Mouse (Mus musculus): ENCODE data around the gene Tchhl1. TPM values are rescaled to one million over a fixed set of nuclear protein-coding genes. Genes with fewer than 3 reads are reported as not detected.
"Not testable (repeated sequence)": the region's sequence is repeated elsewhere in the genome, so short reads cannot be mapped to it uniquely, and the experiment has no call there.

Gene Tchhl1
- polyA plus RNA-seq, 1 experiment from 2014 or later = not detected

DNA sequence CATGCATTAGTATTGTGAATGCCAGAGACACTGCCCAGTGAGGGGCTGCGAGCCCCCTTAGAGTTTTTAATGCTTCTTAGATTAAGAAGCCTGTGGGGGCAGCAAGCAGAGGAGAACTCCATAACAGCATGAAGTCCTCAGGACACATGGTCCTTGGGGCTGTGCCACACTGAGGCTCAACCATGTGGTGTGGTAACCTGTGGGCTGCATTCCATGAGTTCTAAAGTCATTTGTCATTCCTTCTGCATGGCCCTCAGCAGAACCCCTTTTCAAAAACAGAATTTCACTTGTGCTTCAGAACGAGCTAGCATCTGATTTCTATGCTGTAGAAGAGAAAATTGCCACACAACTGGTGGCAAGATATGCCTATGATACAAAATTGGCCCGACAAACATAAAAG lies 23.6 kb downstream of the Tchhl1 start:
- no peaks in the 10 kb centered on the region for H3K27me3 ChIP-seq (ENCODE audit: control insufficient read depth, insufficient read depth, low read length)
- ATAC-seq (ENCODE audit: insufficient number of reproducible peaks, low FRiP score, low TSS enrichment, low read depth) (no peak), DNase-seq (ENCODE audit: low spot score) (no peak)
- no peaks in the 10 kb centered on the region for H3K4me1 ChIP-seq (ENCODE audit: control insufficient read depth, insufficient read depth, low read length)
- 76% methylated on average over 3 of the region's 3 CpGs for WGBS
- H3K4me3 ChIP-seq (ENCODE audit: low read depth, low read length) = no peak overlapping the region
- no peaks in the 10 kb centered on the region for H3K36me3 ChIP-seq (ENCODE audit: control insufficient read depth, insufficient read depth, low read length)
- no peak overlapping the region for H3K27ac ChIP-seq (replicated peaks; ENCODE audit: low read depth, low read length)
- H3K9me3 ChIP-seq (ENCODE audit: control insufficient read depth, low read length) = no peaks in the 10 kb centered on the region
- H3K9ac ChIP-seq (ENCODE audit: low read length) = no peak overlapping the region
- H3K4me2 ChIP-seq (ENCODE audit: low read depth, severe bottlenecking) = no peak overlapping the region

DNA sequence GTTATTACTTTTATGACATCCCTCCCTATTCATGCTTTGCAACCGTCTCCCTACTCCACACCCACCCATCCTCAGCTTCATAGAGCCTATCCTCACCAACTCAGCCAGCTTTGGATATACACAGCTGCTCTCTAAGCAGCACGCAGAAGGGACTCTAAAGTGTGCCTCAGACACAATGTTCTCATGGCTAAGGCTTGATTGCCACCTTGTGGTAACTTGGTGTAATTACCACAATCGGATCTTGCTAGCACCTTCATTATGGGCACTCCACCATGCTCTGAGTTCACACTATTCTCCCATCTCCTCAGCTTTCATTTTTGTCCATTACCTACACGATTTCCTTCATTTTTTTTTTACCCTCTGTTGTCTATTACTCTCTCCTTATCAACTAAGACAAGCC lies 25.4 kb downstream of the Tchhl1 start:
- H3K36me3 ChIP-seq (ENCODE audit: control insufficient read depth, insufficient read depth, low read length) = no peaks in the 10 kb centered on the region
- no peak overlapping the region for H3K27ac ChIP-seq (replicated peaks; ENCODE audit: low read depth, low read length)
- ATAC-seq (ENCODE audit: insufficient number of reproducible peaks, low FRiP score, low TSS enrichment, low read depth) (peak; percentile 82), DNase-seq (ENCODE audit: low spot score) (peak; percentile 60)
- no peak overlapping the region for H3K4me2 ChIP-seq (ENCODE audit: low read depth, severe bottlenecking)
- H3K4me3 ChIP-seq (ENCODE audit: low read depth, low read length) = no peak overlapping the region
- H3K4me1 ChIP-seq (ENCODE audit: control insufficient read depth, insufficient read depth, low read length) = no peaks in the 10 kb centered on the region
- H3K9me3 ChIP-seq (ENCODE audit: control insufficient read depth, low read length) = no peaks in the 10 kb centered on the region
- H3K9ac ChIP-seq (ENCODE audit: low read length) = no peak overlapping the region
- no peaks in the 10 kb centered on the region for H3K27me3 ChIP-seq (ENCODE audit: control insufficient read depth, insufficient read depth, low read length)
- under 1% methylated on average over 4 of the region's 4 CpGs for WGBS

DNA sequence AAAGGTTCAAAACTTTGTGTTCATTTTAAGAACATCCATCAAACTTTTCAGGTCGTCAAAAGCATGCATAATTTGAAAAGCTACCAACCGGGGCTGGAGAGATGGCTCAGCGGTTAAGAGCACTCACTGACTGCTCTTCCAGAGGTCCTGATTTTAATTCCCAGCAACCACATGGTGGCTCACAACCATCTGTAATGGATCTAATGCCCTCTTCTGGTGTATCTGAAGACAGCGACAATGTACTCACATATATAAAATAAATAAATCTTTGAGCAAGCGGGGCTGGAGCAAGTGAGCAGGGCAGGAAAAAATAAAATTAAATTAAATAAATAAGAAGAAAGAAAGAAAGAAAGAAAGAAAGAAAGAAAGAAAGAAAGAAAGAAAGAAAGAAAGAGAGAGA lies 26.2 kb downstream of the Tchhl1 start:
- ATAC-seq (ENCODE audit: insufficient number of reproducible peaks, low FRiP score, low TSS enrichment, low read depth) = not testable (repeated sequence)
- 28% methylated on average over 5 of the region's 5 CpGs for WGBS

DNA sequence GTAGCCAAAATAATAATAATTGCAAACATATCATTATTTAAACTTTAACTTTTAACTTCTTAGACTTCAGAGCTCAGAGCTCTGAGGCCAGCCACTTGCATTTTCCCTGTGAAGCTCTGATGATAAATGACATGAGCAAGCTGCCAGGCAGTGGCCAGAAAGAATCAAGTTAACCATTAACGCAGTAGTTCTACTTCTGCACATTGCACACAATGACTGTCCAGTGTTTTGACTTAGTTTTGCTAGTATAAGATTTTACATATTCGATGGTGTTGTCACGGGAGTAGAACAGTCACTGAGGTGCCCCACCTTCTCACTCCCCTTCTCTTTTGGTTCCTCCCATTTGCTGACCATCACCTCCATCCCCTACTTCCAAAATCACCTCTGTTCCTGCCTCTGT lies 28.6 kb downstream of the Tchhl1 start:
- WGBS = 84% methylated on average over 3 of the region's 3 CpGs
- no peak overlapping the region for H3K4me2 ChIP-seq (ENCODE audit: low read depth, severe bottlenecking)
- no peak overlapping the region for H3K9ac ChIP-seq (ENCODE audit: low read length)
- no peak for DNase-seq (ENCODE audit: low spot score)
- no peaks in the 10 kb centered on the region for H3K9me3 ChIP-seq (ENCODE audit: control insufficient read depth, low read length)
- no peak for ATAC-seq (ENCODE audit: insufficient number of reproducible peaks, low FRiP score, low TSS enrichment, low read depth)
- no peaks in the 10 kb centered on the region for H3K4me1 ChIP-seq (ENCODE audit: control insufficient read depth, insufficient read depth, low read length)
- H3K27ac ChIP-seq (replicated peaks; ENCODE audit: low read depth, low read length) = no peak overlapping the region
- H3K4me3 ChIP-seq (ENCODE audit: low read depth, low read length) = no peak overlapping the region
- H3K27me3 ChIP-seq (ENCODE audit: control insufficient read depth, insufficient read depth, low read length) = no peaks in the 10 kb centered on the region
- no peaks in the 10 kb centered on the region for H3K36me3 ChIP-seq (ENCODE audit: control insufficient read depth, insufficient read depth, low read length)

More for the DNA sequence above, 26.2 kb downstream of the Tchhl1 start:
- H3K4me1 ChIP-seq (ENCODE audit: control insufficient read depth, insufficient read depth, low read length); H3K9me3 ChIP-seq (ENCODE audit: control insufficient read depth, low read length); H3K4me3 ChIP-seq (ENCODE audit: low read depth, low read length); H3K27ac ChIP-seq (replicated peaks; ENCODE audit: low read depth, low read length); DNase-seq (ENCODE audit: low spot score); H3K36me3 ChIP-seq (ENCODE audit: control insufficient read depth, insufficient read depth, low read length); H3K9ac ChIP-seq (ENCODE audit: low read length); H3K4me2 ChIP-seq (ENCODE audit: low read depth, severe bottlenecking); H3K27me3 ChIP-seq (ENCODE audit: control insufficient read depth, insufficient read depth, low read length): not testable (repeated sequence)

DNA sequence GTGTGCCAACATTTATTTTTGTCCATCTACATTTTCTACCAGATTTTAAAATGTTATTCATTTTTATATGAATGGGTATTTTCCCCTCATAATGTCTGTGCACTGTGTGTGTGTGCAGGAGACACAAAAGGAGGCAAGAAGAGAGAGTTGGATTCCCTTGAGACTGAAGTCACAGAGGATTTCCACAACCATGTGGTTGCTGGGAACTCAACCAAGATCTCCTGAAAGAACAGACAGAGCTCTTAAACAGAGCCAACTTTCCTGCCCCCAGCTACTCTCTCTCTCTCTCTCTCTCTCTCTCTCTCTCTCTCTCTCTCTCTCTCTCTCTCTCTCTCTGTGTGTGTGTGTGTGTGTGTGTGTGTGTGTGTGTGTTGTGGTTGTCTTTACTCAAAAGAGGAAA lies 30.6 kb downstream of the Tchhl1 start:
- H3K27ac ChIP-seq (replicated peaks; ENCODE audit: low read depth, low read length) = no peak overlapping the region
- ATAC-seq (ENCODE audit: insufficient number of reproducible peaks, low FRiP score, low TSS enrichment, low read depth) (no peak), DNase-seq (ENCODE audit: low spot score) (no peak)
- H3K36me3 ChIP-seq (ENCODE audit: control insufficient read depth, insufficient read depth, low read length) = no peaks in the 10 kb centered on the region
- H3K4me2 ChIP-seq (ENCODE audit: low read depth, severe bottlenecking) = no peak overlapping the region
- no peak overlapping the region for H3K4me3 ChIP-seq (ENCODE audit: low read depth, low read length)
- no peaks in the 10 kb centered on the region for H3K9me3 ChIP-seq (ENCODE audit: control insufficient read depth, low read length)
- no peaks in the 10 kb centered on the region for H3K27me3 ChIP-seq (ENCODE audit: control insufficient read depth, insufficient read depth, low read length)
- H3K4me1 ChIP-seq (ENCODE audit: control insufficient read depth, insufficient read depth, low read length) = no peaks in the 10 kb centered on the region
- no peak overlapping the region for H3K9ac ChIP-seq (ENCODE audit: low read length)

DNA sequence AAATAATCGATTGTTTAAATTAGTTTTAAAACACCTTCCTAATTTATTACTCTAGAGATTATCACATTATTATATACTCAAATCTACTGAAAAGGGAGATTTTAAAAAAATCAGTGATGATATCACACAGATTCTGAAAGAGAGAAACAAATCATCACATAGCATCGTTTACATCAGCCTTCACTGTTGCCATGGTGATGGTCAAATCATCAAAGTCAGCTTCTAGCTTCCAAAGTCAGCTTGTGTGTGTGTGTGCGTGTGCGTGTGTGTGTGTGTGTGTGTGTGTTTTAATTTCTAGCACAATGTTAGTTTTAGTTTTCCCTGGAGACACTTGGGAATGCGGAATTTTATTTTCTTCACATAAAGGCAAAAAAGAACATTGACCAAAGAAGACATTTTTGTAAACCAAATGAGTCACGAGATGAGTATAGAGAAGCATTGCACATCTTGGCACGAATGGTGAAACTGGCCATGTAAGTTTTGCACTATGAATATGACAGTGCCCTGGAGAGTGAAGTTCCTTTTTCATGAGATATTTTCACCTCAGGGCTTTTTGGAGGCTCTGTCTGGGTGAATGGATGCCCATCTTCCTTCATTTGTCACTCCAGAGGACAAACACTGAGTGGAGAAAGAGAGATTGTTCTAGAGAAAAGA lies 36.1 kb downstream of the Tchhl1 start:
- WGBS = 87% methylated on average over 7 of the region's 7 CpGs
- H3K4me2 ChIP-seq (ENCODE audit: low read depth, severe bottlenecking) = no peak overlapping the region
- H3K27me3 ChIP-seq (ENCODE audit: control insufficient read depth, insufficient read depth, low read length) = no peaks in the 10 kb centered on the region
- H3K4me1 ChIP-seq (ENCODE audit: control insufficient read depth, insufficient read depth, low read length) = no peaks in the 10 kb centered on the region
- no peaks in the 10 kb centered on the region for H3K36me3 ChIP-seq (ENCODE audit: control insufficient read depth, insufficient read depth, low read length)
- DNase-seq (ENCODE audit: low spot score) (no peak), ATAC-seq (ENCODE audit: insufficient number of reproducible peaks, low FRiP score, low TSS enrichment, low read depth) (no peak)
- H3K4me3 ChIP-seq (ENCODE audit: low read depth, low read length) = no peak overlapping the region
- H3K9me3 ChIP-seq (ENCODE audit: control insufficient read depth, low read length) = no peaks in the 10 kb centered on the region
- no peak overlapping the region for H3K27ac ChIP-seq (replicated peaks; ENCODE audit: low read depth, low read length)
- no peak overlapping the region for H3K9ac ChIP-seq (ENCODE audit: low read length)

DNA sequence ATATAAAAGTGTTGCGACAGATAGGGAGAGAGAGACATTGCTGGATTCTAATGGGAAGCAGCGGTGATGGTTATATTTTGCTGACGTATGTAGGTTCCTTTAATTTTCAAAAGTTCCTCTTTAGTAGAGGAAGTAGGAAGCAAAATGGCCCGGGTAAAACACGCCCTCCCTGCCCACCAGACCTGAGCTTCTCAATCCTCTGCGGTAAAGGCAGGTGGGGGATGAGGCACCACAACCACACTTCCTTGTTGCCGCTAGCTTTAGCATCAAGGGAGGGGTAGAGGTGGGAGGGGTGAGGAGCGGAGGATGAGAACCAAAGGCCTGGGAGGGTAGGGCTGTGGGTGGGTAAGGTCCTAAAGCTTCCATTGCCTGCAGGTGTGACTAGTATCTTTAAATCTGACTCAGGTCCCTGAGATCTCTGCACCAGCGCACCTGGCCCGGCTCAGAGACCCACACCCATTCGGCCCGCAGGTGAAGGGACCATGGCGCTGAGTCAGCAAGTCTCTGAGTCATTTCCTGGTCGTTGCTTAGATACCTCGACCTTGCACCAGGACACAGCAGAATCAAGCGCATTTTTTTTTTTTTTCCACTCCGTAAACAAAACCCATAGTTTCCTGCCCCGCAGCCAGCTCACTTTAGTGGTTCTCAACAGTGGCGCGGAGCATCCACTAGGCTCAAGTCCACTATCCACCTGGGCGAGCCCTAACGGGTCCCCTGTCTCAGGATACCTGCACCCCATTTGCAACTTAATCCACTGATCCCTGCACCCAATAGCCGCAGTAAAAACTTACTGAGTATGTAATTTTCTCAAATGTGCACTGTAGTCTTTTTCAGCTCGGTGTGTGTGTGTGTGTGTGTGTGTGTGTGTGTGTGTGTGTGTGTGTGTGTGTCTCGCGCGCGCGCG lies 37.7 kb downstream of the Tchhl1 start:
- no peak overlapping the region for H3K27ac ChIP-seq (replicated peaks; ENCODE audit: low read depth, low read length)
- 29% methylated on average over 30 of the region's 30 CpGs for WGBS
- no peak overlapping the region for H3K4me3 ChIP-seq (ENCODE audit: low read depth, low read length)

DNA sequence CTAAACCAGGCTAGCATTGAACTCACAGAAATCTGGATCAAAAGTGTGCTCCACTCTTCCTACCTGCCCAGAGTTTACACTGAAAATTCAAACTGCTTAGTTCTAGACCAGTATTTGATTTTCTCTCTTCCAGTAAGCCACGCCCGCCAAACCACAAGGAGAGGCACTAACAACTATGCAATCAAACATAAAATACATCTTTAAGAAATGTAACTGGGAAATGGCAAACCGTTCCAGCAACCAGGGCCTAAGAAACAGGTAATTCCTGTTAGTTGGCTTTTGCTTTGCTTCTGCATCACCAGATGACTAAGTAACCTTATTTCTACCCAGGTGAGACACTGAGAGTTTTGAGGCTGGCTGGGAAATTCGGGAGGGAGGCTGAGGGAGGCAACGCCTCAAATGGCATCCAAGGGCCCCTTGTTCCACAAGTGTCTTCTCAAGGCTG lies 38.3 kb downstream of the Tchhl1 start:
- no peak overlapping the region for H3K27ac ChIP-seq (replicated peaks; ENCODE audit: low read depth, low read length)
- 77% methylated on average over 5 of the region's 5 CpGs for WGBS

More for the DNA sequence above, 37.7 kb downstream of the Tchhl1 start:
- Histone ChIP-seq H3K4me1 (ENCODE audit: control insufficient read depth, insufficient read depth, low read length) (no peaks in the 10 kb centered on the region), H3K9me3 (ENCODE audit: control insufficient read depth, low read length) (no peaks in the 10 kb centered on the region), H3K27me3 (ENCODE audit: control insufficient read depth, insufficient read depth, low read length) (no peaks in the 10 kb centered on the region), H3K4me2 (ENCODE audit: low read depth, severe bottlenecking) (peak overlapping the region; percentile 20; the same call in 1 of the 2 replicates), H3K9ac (ENCODE audit: low read length) (no peak overlapping the region), H3K36me3 (ENCODE audit: control insufficient read depth, insufficient read depth, low read length) (no peaks in the 10 kb centered on the region)
- no peak for DNase-seq (ENCODE audit: low spot score)
- peak; percentile 60 for ATAC-seq (ENCODE audit: insufficient number of reproducible peaks, low FRiP score, low TSS enrichment, low read depth)

More for the DNA sequence above, 38.3 kb downstream of the Tchhl1 start:
- Histone ChIP-seq H3K4me1 (ENCODE audit: control insufficient read depth, insufficient read depth, low read length) (no peaks in the 10 kb centered on the region), H3K9me3 (ENCODE audit: control insufficient read depth, low read length) (no peaks in the 10 kb centered on the region), H3K9ac (ENCODE audit: low read length) (no peak overlapping the region), H3K4me3 (ENCODE audit: low read depth, low read length) (no peak overlapping the region), H3K4me2 (ENCODE audit: low read depth, severe bottlenecking) (no peak overlapping the region), H3K36me3 (ENCODE audit: control insufficient read depth, insufficient read depth, low read length) (no peaks in the 10 kb centered on the region), H3K27me3 (ENCODE audit: control insufficient read depth, insufficient read depth, low read length) (no peaks in the 10 kb centered on the region)
- DNase-seq (ENCODE audit: low spot score) (no peak), ATAC-seq (ENCODE audit: insufficient number of reproducible peaks, low FRiP score, low TSS enrichment, low read depth) (no peak)
